Mouse (Mus musculus) retina, adult 2 months (tissue): ENCODE measurements at regions not wholly inside any gene's neighbourhood (a gene's known extent, or its start where the extent isn't known, plus 50 kb on each side); places are given as distances from the start of the nearest gene placed in this dataset.

ENCODE experiments used
- DNase-seq: peaks from one replicate; pipeline ENCODE4 v3.0.0-alpha.2; 2012; ENCODE audit warnings: low read depth, low spot score

- DNase-seq, result no peak
These were observed 259.3 kb downstream of the Atp23 start for GRCm38 (mm10) chr10:126641792-126642289.

- DNase-seq, result no peak
These were observed 266.4 kb downstream of the Atp23 start for GRCm38 (mm10) chr10:126634731-126635130.

GRCm38 (mm10) chr10:126628057-126628456, 273.1 kb downstream of the Atp23 start:
- no peak for DNase-seq

GRCm38 (mm10) chr10:126625466-126625865, 275.7 kb downstream of the Atp23 start:
- DNase-seq, result no peak

- no peak for DNase-seq
These were observed 280.4 kb downstream of the Atp23 start for GRCm38 (mm10) chr10:126620802-126621201.

- DNase-seq, result no peak
These were observed 281.2 kb downstream of the Atp23 start for GRCm38 (mm10) chr10:126619970-126620369.

GRCm38 (mm10) chr10:126612226-126612625, 288.9 kb downstream of the Atp23 start:
- no peak for DNase-seq

- DNase-seq, result no peak
These were observed 290.6 kb downstream of the Atp23 start for GRCm38 (mm10) chr10:126610506-126610905.

GRCm38 (mm10) chr10:126599686-126600085, 301.5 kb downstream of the Atp23 start:
- no peak for DNase-seq

- no peak for DNase-seq
These were observed 333.0 kb downstream of the Atp23 start for GRCm38 (mm10) chr10:126568155-126568554.

- DNase-seq, result no peak
These were observed 335.8 kb downstream of the Atp23 start for GRCm38 (mm10) chr10:126565326-126565725.

GRCm38 (mm10) chr10:126555080-126555479, 346.1 kb downstream of the Atp23 start:
- no peak for DNase-seq

GRCm38 (mm10) chr10:126531950-126532349, 369.2 kb downstream of the Atp23 start:
- DNase-seq, result no peak

- DNase-seq, result peak; percentile 23
These were observed 369.8 kb downstream of the Atp23 start for GRCm38 (mm10) chr10:126531368-126531767.

- DNase-seq, result no peak
These were observed 372.4 kb downstream of the Atp23 start for GRCm38 (mm10) chr10:126528801-126529200.

- no peak for DNase-seq
These were observed 375.0 kb downstream of the Atp23 start for GRCm38 (mm10) chr10:126526186-126526585.

GRCm38 (mm10) chr10:126521836-126522815, 379.0 kb downstream of the Atp23 start:
- no peak for DNase-seq

- no peak for DNase-seq
These were observed 380.2 kb downstream of the Atp23 start for GRCm38 (mm10) chr10:126520973-126521372.

- no peak for DNase-seq
These were observed 388.0 kb downstream of the Atp23 start for GRCm38 (mm10) chr10:126513185-126513584.

- no peak for DNase-seq
These were observed 389.6 kb downstream of the Atp23 start for GRCm38 (mm10) chr10:126511511-126511910.

- DNase-seq, result no peak
These were observed 395.2 kb downstream of the Atp23 start for GRCm38 (mm10) chr10:126505988-126506387.

- no peak for DNase-seq
These were observed 399.0 kb downstream of the Atp23 start for GRCm38 (mm10) chr10:126502013-126502688.
